Comparison of ENCODE assay signal across 22 mouse cellular contexts in genomic region chr14:51199098-51200023, GRCm38 (mm10). TPM values are rescaled to one million over a fixed set of nuclear protein-coding genes. Genes with fewer than 3 reads are reported as not detected.
DNase-seq lines count a peak whose midpoint lies in the region; ATAC-seq and TF ChIP-seq lines count a peak whose summit lies in the region.
"Had no signal": no experiment of that assay in that cellular context is flagged by ENCODE, and none has a peak within 500 bp of the region (broad histone marks: within the 10 kb centered on the region; RNA-seq: fewer than 3 reads in every experiment).

Gene Ang2, minus strand, starts transcription at chr14:51199148.

- DNase-seq in 3134 (ENCODE audit: extremely low read depth, insufficient read length, low spot score), result peak; percentile 65
- peak; percentile 70 for DNase-seq in 3T3-L1 (ENCODE audit: low read depth, low spot score)
- peak; percentile 28 for DNase-seq in NIH3T3 (ENCODE audit: low read depth)
- no peak for DNase-seq in right cerebral cortex, postnatal 10 days (ENCODE audit: low spot score in 2 of 2)
- DNase-seq: adrenal gland, postnatal 25 days; gastrocnemius, postnatal 14 days; heart, postnatal 4 days; kidney, adult 11 months had no signal

- 81% methylated on average over 5 of the region's 5 CpGs for WGBS in forebrain, embryonic 12.5 days

- no peak for ATAC-seq in forebrain, embryonic 12.5 days (ENCODE audit: low FRiP score)
- ATAC-seq: forebrain, embryonic 16.5 days; hindbrain, postnatal 0 days had no signal

- no peaks in the 10 kb centered on the region for H3K9me3 ChIP-seq in forebrain, embryonic 12.5 days
- H3K9me3 ChIP-seq: embryonic facial prominence, embryonic 10.5 days; heart, embryonic 13.5 days; hindbrain, embryonic 12.5 days had no signal

- no peak within 1 kb of the TSS for H3K27ac ChIP-seq in forebrain, embryonic 12.5 days
- H3K27ac ChIP-seq: embryonic facial prominence, embryonic 10.5 days; heart, embryonic 13.5 days; hindbrain, embryonic 12.5 days; hindbrain, postnatal 0 days had no signal

- H3ac ChIP-seq in myocyte (ENCODE audit: control insufficient read depth, insufficient read length), result no peak within 1 kb of the TSS

- peak within 1 kb of the TSS; percentile 57 for H3K4me2 ChIP-seq in myocyte (ENCODE audit: low read depth)
- H3K4me2 ChIP-seq in forebrain, embryonic 12.5 days, result no peak within 1 kb of the TSS
- H3K4me2 ChIP-seq: heart, embryonic 13.5 days; hindbrain, embryonic 12.5 days had no signal

- no peaks in the 10 kb centered on the region for H3K79me2 ChIP-seq in myocyte (ENCODE audit: control insufficient read depth, insufficient read depth)

- TF ChIP-seq POLR2A in myocyte (IDR thresholded peaks at IDR 0.05; ENCODE audit: insufficient read length, low read depth), result no peak

- no peaks in the 10 kb centered on the region for H3K36me3 ChIP-seq in myocyte (ENCODE audit: control insufficient read depth, insufficient read depth)
- H3K36me3 ChIP-seq in forebrain, embryonic 12.5 days (replicated peaks), result no peaks in the 10 kb centered on the region
- H3K36me3 ChIP-seq: embryonic facial prominence, embryonic 10.5 days; heart, embryonic 13.5 days; hindbrain, embryonic 12.5 days had no signal

- no peaks in the 10 kb centered on the region for H3K27me3 ChIP-seq in myocyte (ENCODE audit: control insufficient read depth, insufficient read depth, insufficient read length)
- H3K27me3 ChIP-seq in forebrain, embryonic 12.5 days, result no peaks in the 10 kb centered on the region
- H3K27me3 ChIP-seq: heart, embryonic 13.5 days; hindbrain, embryonic 12.5 days had no signal

- H3K4me3 ChIP-seq in myocyte, result no peak within 1 kb of the TSS
- H3K4me3 ChIP-seq in forebrain, embryonic 12.5 days (replicated peaks), result no peak within 1 kb of the TSS
- H3K4me3 ChIP-seq: embryonic facial prominence, embryonic 10.5 days; erythroblast, embryonic 14.5 days; heart, embryonic 13.5 days; hindbrain, embryonic 12.5 days had no signal

- H3K4me1 ChIP-seq in forebrain, embryonic 12.5 days, result no peaks in the 10 kb centered on the region
- H3K4me1 ChIP-seq: embryonic facial prominence, embryonic 10.5 days; heart, embryonic 13.5 days; hindbrain, embryonic 12.5 days had no signal

- no peak within 1 kb of the TSS for H3K9ac ChIP-seq in forebrain, embryonic 12.5 days
- H3K9ac ChIP-seq: heart, embryonic 13.5 days; hindbrain, embryonic 12.5 days had no signal

TF ChIP-seq in myocyte, 11 proteins besides CTCF, POLR2A, EP300 and RAD21:
- TF ChIP-seq MYOD1 (IDR thresholded peaks at IDR 0.05; ENCODE audit: control insufficient read depth in 1 of 3, insufficient read length in 2 of 3, low read depth in 2 of 3), result no peak
- TF ChIP-seq TCF3 (IDR thresholded peaks at IDR 0.05; ENCODE audit: insufficient read length, low read depth), result no peak
- peak; percentile 77 for TF ChIP-seq CEBPB (IDR thresholded peaks at IDR 0.05; ENCODE audit: insufficient read depth, poor library complexity, severe bottlenecking)

RNA-seq across cellular contexts. Expression of gene Ang2, which starts in this region (rescaled TPM):
- 1.4 TPM for polyA plus RNA-seq in myocyte (2012; fragmentation: generic; extraction: Trizol)
- not detected in 2 replicates for polyA plus RNA-seq in forebrain, embryonic 12.5 days (2016; fragmentation: Nextera tagmentation; extraction: Ambion mirVana)
- polyA plus RNA-seq: cerebellum, adult 2 months; embryonic facial prominence, embryonic 10.5 days; embryonic facial prominence, embryonic 14.5 days; erythroblast, embryonic 14.5 days; forebrain, embryonic 11.5 days; forebrain, embryonic 16.5 days; frontal cortex, adult 2 months; heart, embryonic 13.5 days; heart, postnatal 0 days; hindbrain, embryonic 12.5 days; hindbrain, postnatal 0 days; intestine, embryonic 14.5 days had no signal

Comparison
In these comparisons a context has a peak if more than half of its experiments do, and no peak if none do; other contexts are left out.
1. DNase-seq: peak in 3134 (single experiment), 3T3-L1 (single experiment) and NIH3T3 (single experiment); none in right cerebral cortex, postnatal 10 days (0 of 2).